Mouse (Mus musculus): ENCODE measurements at regions not wholly inside any gene's neighbourhood (a gene's known extent, or its start where the extent isn't known, plus 50 kb on each side); places are given as distances from the start of the nearest gene placed in this dataset.

GRCm38 (mm10) chr10:111085561-111085960 is 75.6 kb upstream of the Zdhhc17 start:
- 91% methylated on average over 8 of the region's 8 CpGs for WGBS
- DNase-seq = no peak
- Histone ChIP-seq H3K4me3 (replicated peaks; ENCODE audit: insufficient read depth, low read depth, low read length) (no peak overlapping the region), H3K27ac (ENCODE audit: insufficient read depth, low read length) (no peak overlapping the region), H3K27me3 (ENCODE audit: control insufficient read depth, insufficient read depth, low read length) (no peaks in the 10 kb centered on the region), H3K4me1 (ENCODE audit: control insufficient read depth, insufficient read depth, low read length) (no peaks in the 10 kb centered on the region)
- TF ChIP-seq POLR2A (IDR thresholded peaks at IDR 0.05; ENCODE audit: borderline replicate concordance, insufficient read depth, low read length) (no peak), CTCF (IDR thresholded peaks at IDR 0.05; ENCODE audit: borderline replicate concordance, insufficient read depth, low read depth, low read length) (no peak)

GRCm38 (mm10) chr10:111084267-111084780 is 74.4 kb upstream of the Zdhhc17 start:
- 62% methylated on average over 4 of the region's 4 CpGs for WGBS
- TF ChIP-seq CTCF (IDR thresholded peaks at IDR 0.05; ENCODE audit: borderline replicate concordance, insufficient read depth, low read depth, low read length) (no peak), POLR2A (IDR thresholded peaks at IDR 0.05; ENCODE audit: borderline replicate concordance, insufficient read depth, low read length) (no peak)
- no peak for DNase-seq
- Histone ChIP-seq H3K4me1 (ENCODE audit: control insufficient read depth, insufficient read depth, low read length) (no peaks in the 10 kb centered on the region), H3K4me3 (replicated peaks; ENCODE audit: insufficient read depth, low read depth, low read length) (no peak overlapping the region), H3K27me3 (ENCODE audit: control insufficient read depth, insufficient read depth, low read length) (no peaks in the 10 kb centered on the region), H3K27ac (ENCODE audit: insufficient read depth, low read length) (no peak overlapping the region)

GRCm38 (mm10) chr10:111083861-111084260 is 73.9 kb upstream of the Zdhhc17 start:
- 35% methylated on average over 2 of the region's 2 CpGs for WGBS
- no peaks in the 10 kb centered on the region for H3K27me3 ChIP-seq (ENCODE audit: control insufficient read depth, insufficient read depth, low read length)
- H3K4me1 ChIP-seq (ENCODE audit: control insufficient read depth, insufficient read depth, low read length) = no peaks in the 10 kb centered on the region
- no peak overlapping the region for H3K27ac ChIP-seq (ENCODE audit: insufficient read depth, low read length)
- H3K4me3 ChIP-seq (replicated peaks; ENCODE audit: insufficient read depth, low read depth, low read length) = no peak overlapping the region
- DNase-seq = no peak
- no peak for TF ChIP-seq POLR2A (IDR thresholded peaks at IDR 0.05; ENCODE audit: borderline replicate concordance, insufficient read depth, low read length)
- TF ChIP-seq CTCF (IDR thresholded peaks at IDR 0.05; ENCODE audit: borderline replicate concordance, insufficient read depth, low read depth, low read length) = no peak

GRCm38 (mm10) chr10:111083338-111083737 is 73.4 kb upstream of the Zdhhc17 start:
- WGBS = 10% methylated on average over 4 of the region's 4 CpGs
- Histone ChIP-seq H3K4me1 (ENCODE audit: control insufficient read depth, insufficient read depth, low read length) (no peaks in the 10 kb centered on the region), H3K27ac (ENCODE audit: insufficient read depth, low read length) (no peak overlapping the region), H3K4me3 (replicated peaks; ENCODE audit: insufficient read depth, low read depth, low read length) (no peak overlapping the region), H3K27me3 (ENCODE audit: control insufficient read depth, insufficient read depth, low read length) (no peaks in the 10 kb centered on the region)
- TF ChIP-seq CTCF (IDR thresholded peaks at IDR 0.05; ENCODE audit: borderline replicate concordance, insufficient read depth, low read depth, low read length) (peak; percentile 12; the same call in 1 of the 2 replicates), POLR2A (IDR thresholded peaks at IDR 0.05; ENCODE audit: borderline replicate concordance, insufficient read depth, low read length) (no peak)
- peak in 1 of 2 experiments; percentile 27 for DNase-seq

- H3K27ac ChIP-seq (ENCODE audit: insufficient read depth, low read length) = no peak overlapping the region
- no peak for TF ChIP-seq POLR2A (IDR thresholded peaks at IDR 0.05; ENCODE audit: borderline replicate concordance, insufficient read depth, low read length)
- WGBS = 41% methylated on average over 10 of the region's 10 CpGs
- H3K4me1 ChIP-seq (ENCODE audit: control insufficient read depth, insufficient read depth, low read length) = no peaks in the 10 kb centered on the region
- H3K27me3 ChIP-seq (ENCODE audit: control insufficient read depth, insufficient read depth, low read length) = no peaks in the 10 kb centered on the region
- no peak overlapping the region for H3K4me3 ChIP-seq (replicated peaks; ENCODE audit: insufficient read depth, low read depth, low read length)
- no peak for DNase-seq
These were observed 70.4 kb upstream of the Zdhhc17 start for GRCm38 (mm10) chr10:111080322-111080721.

GRCm38 (mm10) chr10:111079051-111079450 is 69.1 kb upstream of the Zdhhc17 start:
- Histone ChIP-seq H3K27me3 (ENCODE audit: control insufficient read depth, insufficient read depth, low read length) (no peaks in the 10 kb centered on the region), H3K4me3 (replicated peaks; ENCODE audit: insufficient read depth, low read depth, low read length) (no peak overlapping the region), H3K4me1 (ENCODE audit: control insufficient read depth, insufficient read depth, low read length) (no peaks in the 10 kb centered on the region), H3K27ac (ENCODE audit: insufficient read depth, low read length) (no peak overlapping the region)
- WGBS = 85% methylated on average over 6 of the region's 6 CpGs
- TF ChIP-seq CTCF (IDR thresholded peaks at IDR 0.05; ENCODE audit: borderline replicate concordance, insufficient read depth, low read depth, low read length) (no peak), POLR2A (IDR thresholded peaks at IDR 0.05; ENCODE audit: borderline replicate concordance, insufficient read depth, low read length) (no peak)
- no peak for DNase-seq

- Histone ChIP-seq H3K4me1 (ENCODE audit: control insufficient read depth, insufficient read depth, low read length) (no peaks in the 10 kb centered on the region), H3K27ac (ENCODE audit: insufficient read depth, low read length) (no peak overlapping the region), H3K4me3 (replicated peaks; ENCODE audit: insufficient read depth, low read depth, low read length) (no peak overlapping the region), H3K27me3 (ENCODE audit: control insufficient read depth, insufficient read depth, low read length) (no peaks in the 10 kb centered on the region)
- 94% methylated on average over 4 of the region's 4 CpGs for WGBS
- TF ChIP-seq CTCF (IDR thresholded peaks at IDR 0.05; ENCODE audit: borderline replicate concordance, insufficient read depth, low read depth, low read length) (no peak), POLR2A (IDR thresholded peaks at IDR 0.05; ENCODE audit: borderline replicate concordance, insufficient read depth, low read length) (no peak)
- DNase-seq = no peak
These were observed 67.7 kb upstream of the Zdhhc17 start for GRCm38 (mm10) chr10:111077632-111078031.

- no peak overlapping the region for H3K27ac ChIP-seq (ENCODE audit: insufficient read depth, low read length)
- no peak overlapping the region for H3K4me3 ChIP-seq (replicated peaks; ENCODE audit: insufficient read depth, low read depth, low read length)
- no peak for TF ChIP-seq POLR2A (IDR thresholded peaks at IDR 0.05; ENCODE audit: borderline replicate concordance, insufficient read depth, low read length)
- no peak for TF ChIP-seq CTCF (IDR thresholded peaks at IDR 0.05; ENCODE audit: borderline replicate concordance, insufficient read depth, low read depth, low read length)
- WGBS = 77% methylated on average over 5 of the region's 5 CpGs
- DNase-seq = no peak
- no peaks in the 10 kb centered on the region for H3K27me3 ChIP-seq (ENCODE audit: control insufficient read depth, insufficient read depth, low read length)
- no peaks in the 10 kb centered on the region for H3K4me1 ChIP-seq (ENCODE audit: control insufficient read depth, insufficient read depth, low read length)
These were observed 64.0 kb upstream of the Zdhhc17 start for GRCm38 (mm10) chr10:111073851-111074430.

Data from cerebellum, adult 2 months (tissue).